Comparison of ENCODE assay signal across 8 mouse cellular contexts in the genomic region with DNA sequence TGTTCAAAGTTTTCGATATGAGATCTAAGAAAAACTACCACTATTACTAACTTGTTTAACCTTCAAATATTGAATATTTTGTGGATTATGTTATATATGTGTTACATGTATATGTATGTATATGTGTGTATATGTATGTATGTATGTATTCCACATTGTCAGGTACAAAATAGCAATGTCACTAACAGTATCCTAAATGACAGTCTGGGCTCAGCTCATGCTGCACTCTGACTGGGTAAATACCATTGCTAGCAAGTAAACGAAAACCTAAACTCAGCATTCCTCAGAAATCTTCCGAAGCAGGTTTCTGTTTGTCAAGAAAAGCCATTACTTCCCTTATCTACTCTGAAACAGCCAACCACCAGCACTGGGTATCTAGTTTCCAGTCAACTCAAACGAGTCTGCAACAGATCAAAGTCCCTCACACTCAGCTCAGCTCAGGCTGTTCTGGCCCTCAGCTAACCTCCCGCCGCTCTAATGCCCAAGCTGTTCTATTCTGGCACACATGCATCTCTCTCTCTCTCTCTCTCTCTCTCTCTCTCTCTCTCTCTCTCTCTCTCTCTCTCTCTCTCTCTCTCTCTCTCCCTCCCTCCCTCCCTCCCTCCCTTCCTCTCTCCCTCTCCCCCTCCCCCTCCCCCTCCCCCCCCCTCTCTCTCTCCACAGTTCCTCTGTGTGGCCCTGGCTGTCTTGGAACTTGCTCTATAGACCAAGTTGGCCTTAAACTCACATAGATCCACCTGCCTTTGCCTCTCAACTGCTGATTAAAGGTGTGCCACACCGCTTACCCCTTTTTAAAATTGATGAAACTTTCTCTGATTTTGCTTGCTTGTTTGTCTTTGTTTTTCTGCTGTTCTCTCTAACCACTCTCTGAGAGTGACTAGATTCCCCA. TPM values are rescaled to one million over a fixed set of nuclear protein-coding genes. Genes with fewer than 3 reads are reported as not detected.
DNase-seq lines count a peak whose midpoint lies in the region; ATAC-seq and TF ChIP-seq lines count a peak whose summit lies in the region.
"Had no signal": no experiment of that assay in that cellular context is flagged by ENCODE, and none has a peak within 500 bp of the region (broad histone marks: within the 10 kb centered on the region; RNA-seq: fewer than 3 reads in every experiment).

No protein-coding gene starts in this region.

- no peak overlapping the region for H3K4me3 ChIP-seq in midbrain, embryonic 10.5 days
- H3K4me3 ChIP-seq in midbrain, postnatal 0 days (ENCODE audit: low read depth, low read length) = no peak overlapping the region
- H3K4me3 ChIP-seq in stomach, embryonic 14.5 days (ENCODE audit: low read depth, low read length) = no peak overlapping the region

- peaks cover 15% of the 10 kb centered on the region; the same call in 1 of the 2 replicates for H3K4me1 ChIP-seq in midbrain, embryonic 10.5 days
- no peaks in the 10 kb centered on the region for H3K4me1 ChIP-seq in midbrain, postnatal 0 days (ENCODE audit: insufficient read depth, low read length)
- no peaks in the 10 kb centered on the region for H3K4me1 ChIP-seq in stomach, embryonic 14.5 days (ENCODE audit: control insufficient read depth, insufficient read depth, low read length)

- DNase-seq in midbrain, embryonic 10.5 days (ENCODE audit: low spot score) = peak; percentile 26
- DNase-seq in midbrain, postnatal 0 days (ENCODE audit: low spot score) = no peak
- peak; percentile 51 to 62 for DNase-seq in kidney, postnatal 4 days
- no peak for DNase-seq in B cell, adult 2 months
- DNase-seq in adipocyte (ENCODE audit: low spot score) = no peak

- H3K4me2 ChIP-seq in midbrain, postnatal 0 days (ENCODE audit: low read depth, low read length, poor library complexity, severe bottlenecking) = no peak overlapping the region
- H3K4me2 ChIP-seq in stomach, embryonic 14.5 days (replicated peaks; ENCODE audit: low read depth, low read length) = no peak overlapping the region

- H3K36me3 ChIP-seq in midbrain, embryonic 10.5 days = no peaks in the 10 kb centered on the region
- no peaks in the 10 kb centered on the region for H3K36me3 ChIP-seq in midbrain, postnatal 0 days (ENCODE audit: insufficient read depth, low read length)
- no peaks in the 10 kb centered on the region for H3K36me3 ChIP-seq in stomach, embryonic 14.5 days (ENCODE audit: control insufficient read depth, insufficient read depth, low read length)

- no peak for TF ChIP-seq CTCF in midbrain, postnatal 0 days (IDR thresholded peaks at IDR 0.05)

- H3K9ac ChIP-seq in midbrain, postnatal 0 days (replicated peaks; ENCODE audit: low read length, poor library complexity, severe bottlenecking) = no peak overlapping the region
- no peak overlapping the region for H3K9ac ChIP-seq in stomach, embryonic 14.5 days (replicated peaks; ENCODE audit: low read depth, low read length)

- H3K9me3 ChIP-seq in midbrain, embryonic 10.5 days (replicated peaks) = no peaks in the 10 kb centered on the region
- H3K9me3 ChIP-seq in midbrain, postnatal 0 days (ENCODE audit: low read length) = no peaks in the 10 kb centered on the region
- no peaks in the 10 kb centered on the region for H3K9me3 ChIP-seq in stomach, embryonic 14.5 days (ENCODE audit: control insufficient read depth, low read depth, low read length)

- H3K27me3 ChIP-seq in midbrain, embryonic 10.5 days (ENCODE audit: low read depth, poor library complexity, severe bottlenecking) = no peaks in the 10 kb centered on the region
- no peaks in the 10 kb centered on the region for H3K27me3 ChIP-seq in midbrain, postnatal 0 days (ENCODE audit: insufficient read depth, low read length)
- no peaks in the 10 kb centered on the region for H3K27me3 ChIP-seq in stomach, embryonic 14.5 days (ENCODE audit: control insufficient read depth, insufficient read depth, low read length)

- H3K27ac ChIP-seq in midbrain, embryonic 10.5 days (replicated peaks) = no peak overlapping the region; the same call in 1 of the 2 replicates
- H3K27ac ChIP-seq in midbrain, postnatal 0 days (ENCODE audit: low read depth, low read length) = no peak overlapping the region
- no peak overlapping the region for H3K27ac ChIP-seq in stomach, embryonic 14.5 days (ENCODE audit: low read length)
- H3K27ac ChIP-seq: macrophage had no signal

- 50% methylated on average over 7 of the region's 7 CpGs for WGBS in midbrain, embryonic 10.5 days
- 49% methylated on average over 7 of the region's 7 CpGs for WGBS in midbrain, postnatal 0 days
- WGBS in stomach, embryonic 14.5 days = 22% methylated on average over 7 of the region's 7 CpGs

- no peak for ATAC-seq in midbrain, postnatal 0 days (ENCODE audit: low FRiP score)
- ATAC-seq in erythroid progenitor cell, adult 5-6 weeks (replicated peaks; ENCODE audit: low FRiP score, poor library complexity, severe bottlenecking) = peak; percentile 96
- ATAC-seq in stomach, embryonic 14.5 days (ENCODE audit: insufficient number of reproducible peaks, insufficient read depth, low FRiP score, low read depth) = peak; percentile 97

RNA-seq across cellular contexts. Expression of gene Smc2, which starts 9.5 kb away (rescaled TPM):
- polyA plus RNA-seq in midbrain, embryonic 10.5 days (2016; fragmentation: Nextera tagmentation; extraction: Ambion mirVana) = 204 and 209 TPM in 2 replicates
- 15.8 and 21.0 TPM in 2 replicates for total RNA-seq in midbrain, postnatal 0 days (2014; rRNA removed)
- 31.7 and 34.8 TPM in 2 replicates for polyA plus RNA-seq in midbrain, postnatal 0 days (2015; fragmentation: Nextera tagmentation; extraction: Ambion mirVana)
- 183 and 207 TPM in 2 replicates for total RNA-seq in erythroid progenitor cell, adult 5-6 weeks (2015; ENCODE audit: low replicate concordance)
- total RNA-seq in erythroid progenitor cell, adult 5-6 weeks (2017; ENCODE audit: low replicate concordance) = 393 and 448 TPM in 2 replicates
- polyA plus RNA-seq in stomach, embryonic 14.5 days (2014; fragmentation: Nextera tagmentation; extraction: Ambion mirVana) = 187 and 208 TPM in 2 replicates

Comparison
In these comparisons a context has a peak if more than half of its experiments do, and no peak if none do; other contexts are left out.
1. DNase-seq: peak in midbrain, embryonic 10.5 days (single experiment) and kidney, postnatal 4 days (2 of 2); none in midbrain, postnatal 0 days (single experiment), B cell, adult 2 months (0 of 2) and adipocyte (single experiment).